Mouse (Mus musculus) layer of hippocampus, adult 9-10 months (tissue): ENCODE results near the gene Trappc10.
A peak's percentile ranks its signal among the peaks of the same experiment; 100 is the strongest.

Experiments
- DNase-seq: peaks from one replicate; pipeline ENCODE4 v3.0.0; 2022; ENCODE audit warnings: low spot score

Gene Trappc10

DNA sequence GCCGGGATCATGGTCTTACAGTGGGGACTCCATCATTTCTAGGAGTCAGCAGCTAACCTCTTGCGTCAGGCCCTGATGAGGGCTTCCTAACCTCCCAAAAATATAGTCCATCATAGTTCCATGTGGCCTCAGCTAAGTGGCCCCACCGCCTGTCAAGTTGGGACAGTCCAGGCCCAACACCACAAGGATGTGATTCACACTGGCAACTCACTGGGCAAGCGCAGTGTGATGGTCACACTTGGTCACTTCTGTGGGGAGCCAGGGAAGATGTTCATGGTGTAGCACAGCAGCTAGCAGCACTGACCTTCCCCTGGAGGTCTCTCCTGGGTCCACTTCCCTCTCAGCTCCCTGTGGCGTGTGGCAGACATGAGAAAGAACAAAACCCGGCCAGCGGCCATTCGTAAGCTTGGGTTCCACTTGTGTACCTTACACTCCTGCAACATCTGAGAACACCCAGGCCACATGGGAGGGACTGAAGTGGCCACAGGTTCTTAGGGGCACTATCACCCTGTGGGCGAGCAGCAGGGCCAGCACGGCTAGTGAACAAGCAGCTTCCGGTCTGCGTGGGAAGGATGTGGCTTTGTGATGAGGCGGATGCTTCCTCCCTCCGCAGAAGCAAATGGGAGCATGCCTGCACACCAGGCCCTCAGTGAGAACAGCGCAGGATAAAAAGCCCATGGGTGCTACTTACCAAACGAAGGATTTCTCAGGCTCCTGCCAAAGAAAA, 83.9 kb downstream of the Trappc10 start:
- DNase-seq, result no peak

DNA sequence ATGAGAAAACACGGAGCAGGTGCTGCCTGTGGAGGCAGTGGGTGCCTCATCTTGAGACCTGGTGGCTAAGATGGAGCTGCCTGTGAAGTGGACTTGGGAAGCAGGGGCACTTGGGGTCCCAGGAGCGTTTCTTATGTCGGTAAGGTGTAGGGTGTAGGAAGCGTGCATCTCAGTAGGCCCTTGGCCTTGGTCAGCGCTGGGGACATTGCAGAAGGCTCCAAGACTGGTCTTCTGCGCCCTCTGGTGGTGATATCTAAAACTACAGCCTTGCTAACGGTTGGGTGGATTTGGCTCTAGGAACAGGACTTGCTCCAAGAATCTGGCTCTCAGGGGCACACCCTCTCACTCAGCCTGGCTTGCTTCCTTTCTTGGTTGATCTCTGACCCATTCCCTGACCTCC, 84.5 kb downstream of the Trappc10 start:
- DNase-seq, result peak; percentile 83

DNA sequence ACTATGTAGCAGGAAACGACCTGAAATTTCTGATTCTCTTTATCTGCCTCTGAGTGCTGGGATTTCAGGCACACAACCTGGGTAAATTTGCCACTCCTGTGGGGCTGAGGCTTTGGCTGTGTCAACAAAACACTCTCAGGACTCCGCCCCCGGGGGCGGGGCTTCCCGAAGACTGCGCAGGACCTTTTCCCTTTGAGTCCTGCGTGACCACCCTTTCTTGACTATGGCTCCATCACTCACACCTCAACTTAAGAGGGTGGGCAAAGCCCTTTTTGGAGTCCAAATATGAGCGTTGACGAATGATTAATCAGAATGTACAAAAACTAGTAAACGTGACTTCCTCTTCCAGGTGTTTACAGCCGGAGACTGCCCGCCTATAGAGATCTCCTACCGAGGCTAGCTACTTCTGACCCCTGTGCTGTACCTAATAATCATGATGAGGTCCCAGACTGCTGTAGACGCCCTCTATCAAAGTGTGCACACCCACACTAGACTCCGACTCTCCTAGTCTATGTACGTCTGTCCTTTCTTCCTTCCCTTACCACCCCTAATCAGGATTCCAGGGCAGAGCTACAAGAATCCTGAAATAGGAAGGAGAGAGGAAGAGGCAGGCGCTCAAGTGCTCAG, 85.1 kb downstream of the Trappc10 start:
- DNase-seq, result peak; percentile 45

DNA sequence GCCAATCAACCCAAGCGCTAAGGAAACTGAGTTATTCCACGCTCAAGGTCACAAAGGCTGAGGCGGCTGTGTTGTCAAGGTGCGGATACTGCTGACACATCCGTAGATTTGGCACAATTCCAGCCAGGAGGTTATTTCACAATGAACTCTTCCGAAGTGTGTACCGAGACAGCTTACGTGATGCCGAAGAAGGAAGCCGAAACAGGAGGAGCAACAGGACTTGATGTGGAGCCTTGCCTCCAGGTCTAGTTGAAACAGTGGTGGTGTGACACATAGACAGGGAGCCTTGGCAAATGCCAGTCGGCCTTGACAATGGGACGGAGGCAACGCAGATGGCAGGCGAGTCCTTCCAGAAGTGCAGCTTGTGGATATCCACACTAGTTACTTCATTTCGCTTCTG, 86.4 kb downstream of the Trappc10 start:
- DNase-seq, result no peak

DNA sequence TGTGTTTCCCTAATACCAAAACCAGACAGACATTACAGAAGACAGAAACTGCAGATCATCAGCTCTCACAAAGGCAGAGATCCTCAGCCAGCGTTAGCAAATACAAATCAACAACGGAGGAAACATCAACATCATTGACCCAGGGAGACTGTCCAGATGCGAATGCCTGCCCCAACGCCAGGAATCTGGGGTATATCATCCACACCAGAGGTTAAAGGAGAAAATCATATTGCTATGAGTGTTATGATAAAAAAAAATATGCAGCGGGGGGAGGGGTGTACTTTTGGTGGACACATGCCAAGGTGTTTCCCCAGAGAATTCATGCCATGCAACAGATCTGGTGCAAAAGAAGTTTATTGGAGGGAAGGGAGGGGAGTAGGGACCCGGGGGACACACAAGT, 87.5 kb downstream of the Trappc10 start:
- no peak for DNase-seq

DNA sequence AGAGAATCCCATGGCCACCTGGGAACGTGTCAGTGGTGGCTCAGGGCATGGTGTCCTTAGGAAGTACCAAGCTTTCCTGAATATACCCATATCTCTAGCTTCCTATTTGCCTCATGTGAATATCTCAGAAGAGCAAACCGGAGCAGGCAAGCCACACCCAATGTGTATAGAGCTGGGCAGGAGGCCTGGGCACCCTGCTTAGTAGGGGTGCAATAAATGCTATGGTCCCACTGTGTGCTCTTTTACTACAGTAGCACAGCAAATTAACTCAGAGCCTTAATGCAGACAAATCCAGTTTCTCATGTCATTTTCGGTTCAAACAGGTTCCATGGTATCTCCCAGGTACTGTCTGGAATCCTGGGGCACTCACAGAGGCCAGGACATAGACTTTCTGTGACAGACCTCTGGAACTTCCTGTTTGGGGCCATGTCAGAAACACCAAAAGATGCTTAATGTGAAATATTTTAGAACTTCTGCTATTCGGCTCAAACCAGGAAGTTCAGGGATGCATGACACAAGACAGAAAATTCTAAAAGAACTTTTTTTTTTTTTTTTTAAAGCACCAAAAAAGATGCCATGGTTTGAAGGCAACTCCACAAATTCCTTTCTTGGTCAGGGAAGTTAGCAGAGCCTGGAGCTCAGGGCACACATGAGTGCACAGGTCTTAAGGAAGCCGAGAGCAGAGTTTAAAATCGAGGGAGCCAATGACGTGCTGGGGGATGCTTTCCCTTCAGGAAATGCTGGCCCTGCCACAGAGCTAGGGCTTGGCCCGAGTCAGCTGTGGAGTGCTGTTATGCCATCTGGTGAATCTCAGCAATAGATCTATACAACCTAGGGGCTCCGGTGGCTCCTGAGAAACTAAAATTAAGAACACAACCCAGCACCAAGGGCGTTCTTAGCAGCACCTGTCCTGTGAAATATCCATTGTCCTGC, 95.3 kb downstream of the Trappc10 start:
- DNase-seq, result no peak

DNA sequence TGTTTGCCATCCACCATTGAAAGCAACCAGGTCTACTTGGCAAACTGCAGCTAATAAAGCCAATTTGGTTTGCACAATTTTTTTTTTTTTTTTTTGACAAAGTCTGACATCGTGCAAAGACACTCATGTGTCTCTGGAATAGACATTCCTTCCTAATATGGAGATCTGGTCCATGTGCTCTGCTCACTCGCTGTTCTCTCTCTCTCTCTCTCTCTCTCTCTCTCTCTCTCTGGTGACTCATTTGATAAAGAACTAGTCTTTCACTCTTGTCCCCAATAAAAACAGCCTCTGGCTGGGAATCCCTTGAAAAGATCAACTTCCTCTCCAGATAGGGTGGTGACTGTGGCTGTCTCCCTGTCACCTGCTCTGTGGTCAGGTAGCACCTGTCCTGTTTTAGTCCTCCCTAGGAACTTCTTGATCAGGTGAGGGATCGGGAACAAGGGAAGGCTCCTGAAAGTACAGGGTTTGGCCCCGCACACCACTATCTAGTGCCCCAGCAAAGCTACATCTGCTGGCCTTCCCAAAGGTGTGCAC, 96.5 kb downstream of the Trappc10 start:
- DNase-seq, result no peak

DNA sequence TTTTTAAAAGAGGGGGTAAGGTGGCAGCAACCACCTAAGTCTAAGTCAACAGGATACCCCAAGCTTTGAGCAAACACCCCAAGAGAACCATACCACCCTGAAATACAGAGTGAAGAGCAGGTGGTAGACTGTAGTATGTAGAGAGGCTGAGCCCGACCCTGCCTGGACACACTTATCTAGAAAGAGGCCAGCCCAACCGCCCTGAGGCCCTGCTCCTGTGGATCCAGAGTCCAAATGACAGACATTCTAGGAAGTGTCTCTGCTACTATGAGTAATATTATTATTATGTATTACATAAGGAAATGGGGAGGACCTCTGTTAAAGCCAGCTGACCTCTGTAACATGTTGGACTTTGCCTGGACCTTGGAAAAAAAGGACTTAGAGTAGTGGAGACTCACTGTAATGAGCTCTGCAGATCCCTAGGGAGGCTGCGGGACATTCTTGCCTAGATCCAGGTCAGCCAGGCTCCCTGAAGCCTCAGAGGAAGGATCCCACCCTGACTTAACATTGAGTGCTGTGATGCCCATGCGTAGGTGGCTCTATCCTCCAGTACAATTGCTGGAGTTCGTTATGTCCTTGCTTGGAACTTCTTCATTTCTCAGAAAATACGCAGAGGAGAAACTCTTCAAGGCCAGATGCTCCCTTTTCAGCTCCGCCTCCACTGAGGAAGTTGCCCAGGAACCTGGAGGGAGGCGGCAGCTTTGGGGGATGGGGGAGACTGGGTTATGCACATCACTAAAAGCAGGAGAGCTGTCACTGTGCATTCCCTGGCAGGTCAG, 100.5 kb downstream of the Trappc10 start:
- no peak for DNase-seq

DNA sequence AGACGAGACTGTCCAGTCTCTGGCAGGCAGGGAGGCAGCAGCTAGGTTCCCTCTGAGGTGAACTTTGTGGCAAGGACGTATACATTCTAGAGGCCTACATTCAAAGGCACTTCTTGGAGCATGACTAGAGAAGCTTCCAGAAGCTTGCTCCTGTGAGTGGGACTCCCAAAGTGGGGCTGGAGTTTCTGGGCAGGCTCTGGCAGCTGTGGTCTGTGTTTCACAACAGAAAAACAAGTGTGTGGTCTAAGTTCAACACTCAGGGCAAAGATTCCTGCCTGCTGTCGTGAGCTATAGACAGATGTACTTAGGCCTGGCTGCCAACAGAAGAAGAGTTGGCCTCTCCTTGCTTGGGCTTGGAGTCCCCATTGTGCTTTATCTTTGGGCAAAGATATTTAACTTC, 103.6 kb downstream of the Trappc10 start:
- DNase-seq, result no peak

DNA sequence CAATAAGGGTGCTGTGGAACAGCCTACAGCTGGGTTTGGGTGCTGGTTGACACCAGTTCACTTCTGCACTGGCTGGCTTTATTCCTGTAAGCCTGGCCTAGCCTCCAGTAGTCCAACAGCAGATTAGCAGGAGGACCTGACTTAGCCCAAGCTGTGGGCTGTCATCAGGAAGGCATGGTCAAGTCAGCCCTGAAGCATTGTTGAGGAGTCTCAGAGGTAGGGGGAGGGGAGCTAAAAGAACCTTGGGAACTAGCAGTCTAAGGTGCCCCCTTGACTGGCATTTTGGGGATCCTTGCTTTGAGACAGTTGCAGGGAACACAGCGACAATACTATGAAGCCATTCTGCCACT, 104.2 kb downstream of the Trappc10 start:
- no peak for DNase-seq

DNA sequence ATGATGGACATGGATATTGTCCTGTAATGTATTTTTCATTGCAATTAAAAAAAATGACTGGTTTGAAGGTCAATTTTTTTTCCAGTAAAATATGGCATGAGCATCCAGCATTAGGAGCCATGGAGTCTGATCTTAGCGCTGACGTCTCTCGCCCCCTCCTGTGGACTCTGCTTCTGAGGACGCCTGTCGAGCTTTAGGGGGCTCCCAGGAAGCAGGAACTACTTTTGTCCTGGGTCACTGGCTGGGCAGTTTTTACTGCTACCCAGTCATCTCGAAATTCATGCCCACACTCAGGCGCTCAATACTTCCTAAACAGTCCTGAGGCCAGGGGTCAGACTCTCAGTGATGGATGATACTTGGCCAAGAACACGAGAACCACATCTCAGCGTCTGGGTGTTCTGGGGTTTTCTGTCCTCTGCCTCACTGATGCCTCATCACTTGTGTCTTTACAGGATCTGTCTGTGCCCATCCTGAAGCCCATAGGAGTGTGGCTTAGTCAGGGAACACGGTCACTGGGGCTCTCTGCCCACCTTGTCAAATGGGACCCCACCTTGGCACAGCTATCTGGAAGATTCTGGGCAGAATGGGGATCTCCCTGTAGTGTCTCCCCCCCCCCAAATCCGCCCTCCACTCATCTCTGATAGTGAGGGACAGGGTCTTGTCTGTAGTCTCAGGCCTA, 104.7 kb downstream of the Trappc10 start:
- no peak for DNase-seq

DNA sequence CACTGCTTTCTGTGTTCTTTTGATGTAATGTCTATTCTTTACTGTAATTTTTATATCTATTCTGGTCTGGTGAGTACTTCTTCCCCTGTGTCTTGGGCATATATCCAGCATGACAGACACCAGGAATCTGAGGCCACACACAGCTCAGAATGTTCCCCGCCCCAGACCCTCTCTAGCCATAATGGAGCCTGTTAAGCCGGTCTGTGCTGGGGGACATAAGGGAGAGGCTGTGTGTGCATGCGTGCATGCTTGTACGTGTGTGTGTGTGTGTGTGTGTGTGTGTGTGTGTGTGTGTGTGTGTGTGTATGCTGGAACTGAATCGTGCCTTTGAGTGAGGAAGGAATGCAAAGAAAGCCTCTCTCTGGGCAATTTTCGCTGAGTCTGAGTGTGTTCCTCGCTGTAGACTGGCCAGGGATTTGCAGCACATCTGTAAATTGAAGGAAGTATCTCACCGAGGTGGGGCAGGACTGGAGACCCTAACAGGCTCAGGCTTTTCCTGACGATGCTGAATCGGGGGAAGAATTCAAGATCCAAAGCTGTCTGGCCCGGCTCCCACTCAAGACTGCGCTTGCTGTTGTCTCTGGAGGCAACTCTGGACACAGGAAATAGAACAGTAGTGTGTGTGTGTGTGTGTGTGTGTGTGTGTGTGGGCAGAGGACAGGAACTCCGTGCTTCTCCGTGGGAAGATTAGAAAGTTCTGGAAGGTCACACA, 105.5 kb downstream of the Trappc10 start:
- DNase-seq, result no peak

DNA sequence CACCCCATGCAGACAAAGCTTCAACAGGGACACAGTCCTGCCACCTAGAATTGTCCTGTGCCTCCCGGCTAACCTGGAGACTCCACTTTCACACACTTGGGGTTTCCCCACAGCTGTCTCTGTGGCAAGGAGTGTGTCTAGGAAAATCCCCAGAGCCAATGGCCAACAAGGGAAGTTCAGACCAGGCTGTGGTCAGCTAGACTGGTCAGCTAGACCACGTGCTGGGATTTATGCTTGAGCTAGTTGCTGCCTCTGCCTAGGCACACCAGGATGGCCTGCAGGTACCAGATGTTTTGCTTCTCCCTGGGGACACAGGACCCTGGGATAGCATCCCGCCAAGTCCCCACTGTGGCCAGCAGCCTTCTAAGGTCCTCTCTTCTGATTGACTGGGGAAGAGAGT, 107.2 kb downstream of the Trappc10 start:
- no peak for DNase-seq
